Mouse (Mus musculus) large intestine, adult 2 months (tissue): ENCODE data around the gene Wdr49. TPM values are rescaled to one million over a fixed set of nuclear protein-coding genes. Genes with fewer than 3 reads are reported as not detected.
"Not testable (repeated sequence)": the region's sequence is repeated elsewhere in the genome, so short reads cannot be mapped to it uniquely, and the experiment has no call there.

Experiments used
- DNase-seq: peaks from one replicate; pipeline ENCODE4 v3.0.0-alpha.2; 2012; ENCODE audit warnings: low read depth, low spot score
- WGBS: fragments of 180-500 bp; shearing (Covaris S2); methylation state at CpG from one replicate; pipeline ENCODE4 v1.1.7; 2018; 5-methylcytosine and 5-hydroxymethylcytosine counted together
- polyA plus RNA-seq: library from polyadenylated mRNA; depleted of rRNA; stranded (reverse); fragments of >200 nt; gene quantifications from 2 replicates; pipeline ENCODE4 v1.2.3, GENCODE M21; 2012; rRNA removed

Gene Wdr49
- polyA plus RNA-seq, 1 experiment = not detected

DNA sequence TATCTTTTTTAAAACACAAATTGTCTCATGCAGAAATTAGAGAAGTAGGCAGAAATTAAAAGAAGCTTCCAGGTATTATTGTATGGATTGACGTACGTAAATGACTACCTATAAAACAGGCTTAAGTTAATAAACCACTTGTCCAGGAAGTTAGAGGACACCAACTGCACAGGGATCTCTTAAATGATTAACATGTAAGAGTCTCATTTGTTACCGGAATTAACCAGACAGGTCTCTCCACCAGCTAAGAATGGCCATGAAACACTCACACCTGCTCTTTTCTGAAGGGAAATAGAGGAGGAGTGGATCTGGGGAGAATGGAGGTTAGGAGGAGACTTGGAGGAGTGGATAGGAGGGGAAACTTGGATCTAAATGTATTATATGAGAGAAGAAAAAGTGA, 176.4 kb downstream of the Wdr49 start:
- peak; percentile 45 for DNase-seq
- 31% methylated on average over 3 of the region's 3 CpGs for WGBS

DNA sequence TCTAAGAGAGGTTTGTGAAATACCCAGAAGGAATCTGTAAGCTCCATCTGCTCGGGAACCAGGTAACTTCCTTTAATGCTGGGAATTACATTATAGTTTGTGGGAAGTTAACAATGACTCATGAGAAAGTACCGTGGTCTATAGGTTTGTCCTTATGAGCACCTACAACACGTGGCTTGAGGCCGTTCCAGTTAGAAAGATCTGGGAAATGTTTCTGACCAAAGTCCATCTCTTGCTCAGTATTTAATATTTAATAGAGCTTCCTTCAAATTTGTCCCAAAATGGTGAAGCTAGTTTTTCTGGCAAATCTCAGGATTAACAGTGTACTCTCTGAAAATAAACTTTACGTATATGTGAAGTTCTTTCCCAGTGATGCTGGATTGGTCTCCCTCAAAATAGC, 177.3 kb downstream of the Wdr49 start:
- WGBS = 45% methylated on average over 5 of the region's 5 CpGs
- no peak for DNase-seq

DNA sequence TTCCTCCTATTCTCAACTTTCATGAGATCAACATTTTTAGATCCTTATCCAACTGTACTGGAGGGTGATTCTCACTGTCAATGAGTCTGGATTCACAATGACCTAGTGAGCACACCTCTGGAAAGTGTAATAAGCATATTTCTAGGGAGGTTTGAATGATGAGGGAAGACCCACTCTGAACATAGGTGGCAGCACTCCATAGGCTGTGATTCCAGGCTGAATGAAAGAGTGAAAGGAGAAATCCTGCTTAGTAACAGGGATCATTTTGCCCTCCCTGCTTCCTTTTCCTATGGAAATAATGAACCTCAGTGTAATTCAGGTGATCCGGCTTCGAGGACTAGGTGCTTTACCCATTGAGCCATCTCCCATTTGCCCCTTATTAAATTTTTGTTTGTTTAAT, 180.9 kb downstream of the Wdr49 start:
- WGBS = 77% methylated on average over 2 of the region's 2 CpGs
- no peak for DNase-seq

DNA sequence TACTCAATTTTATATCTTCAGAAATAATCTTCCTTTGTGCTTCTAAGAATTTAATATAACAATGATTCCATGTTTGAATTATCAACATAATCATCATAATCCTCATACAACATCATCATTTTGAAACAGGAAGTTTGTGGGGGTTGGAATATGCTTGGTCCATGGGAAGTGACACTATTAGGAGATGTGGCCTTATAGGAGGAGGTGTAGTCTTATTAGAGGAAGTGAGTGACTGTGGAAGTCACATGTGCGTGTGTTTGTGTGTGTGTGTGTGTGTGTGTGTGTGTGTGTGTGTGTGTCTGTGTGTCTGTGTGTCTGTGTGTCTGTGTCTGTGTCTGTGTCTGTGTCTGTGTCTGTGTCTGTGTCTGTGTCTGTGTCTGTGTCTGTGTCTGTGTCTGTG, 182.5 kb downstream of the Wdr49 start:
- DNase-seq = not testable (repeated sequence)
- WGBS = 92% methylated on average over 1 of the region's 1 CpGs

DNA sequence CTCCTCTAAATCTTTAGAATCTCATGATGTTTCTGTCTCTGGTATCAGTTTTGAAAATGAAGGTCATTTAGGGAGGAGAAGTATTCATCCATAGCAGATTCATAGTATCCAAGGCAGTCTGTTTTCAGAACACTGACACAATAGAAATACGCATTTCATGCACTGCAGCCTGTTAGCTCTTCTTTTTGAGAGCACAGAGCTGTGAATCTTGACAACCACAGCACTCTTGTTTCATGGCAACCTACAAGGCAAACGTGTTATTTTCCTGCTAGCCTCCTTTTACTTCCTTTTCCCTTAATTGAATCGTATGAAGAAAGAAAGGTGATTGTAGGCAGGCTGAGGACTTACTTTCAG, 184.2 kb downstream of the Wdr49 start:
- DNase-seq = no peak
- 37% methylated on average over 3 of the region's 3 CpGs for WGBS

DNA sequence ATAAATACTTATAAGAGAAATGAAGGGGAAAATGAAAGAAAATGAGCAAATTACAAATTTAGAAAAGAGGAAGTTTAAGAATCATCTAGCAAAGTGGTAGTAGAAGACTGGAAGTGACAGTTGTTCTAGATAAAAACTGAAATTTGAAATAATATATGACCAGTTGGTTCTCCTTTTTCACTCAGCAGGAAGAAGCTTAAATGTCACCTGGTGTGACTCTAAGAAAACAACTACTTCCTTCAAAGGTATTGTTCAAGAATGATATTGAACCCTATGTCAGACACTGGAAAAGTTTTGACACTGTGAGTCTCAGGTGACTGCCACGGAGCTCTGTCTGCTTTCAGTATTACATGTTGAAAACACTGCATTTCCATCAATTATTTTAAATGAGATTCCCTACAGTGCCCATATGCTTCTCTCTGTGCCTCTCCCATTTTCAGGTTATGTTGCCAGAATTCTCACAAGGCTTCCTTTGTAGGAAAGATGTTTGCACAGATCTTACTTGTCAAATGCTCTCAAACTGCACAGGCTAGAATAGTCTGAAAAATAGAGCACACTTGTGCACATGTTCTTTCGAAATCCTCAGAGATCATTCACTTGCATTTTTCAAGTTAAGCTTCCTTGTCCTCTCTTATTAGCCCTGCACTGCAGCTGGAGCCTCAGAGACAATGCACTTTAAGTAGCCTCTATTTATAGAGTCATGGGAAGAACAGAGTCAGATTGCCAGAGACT, 184.8 kb downstream of the Wdr49 start:
- DNase-seq = no peak
- WGBS = 31% methylated on average over 2 of the region's 2 CpGs

DNA sequence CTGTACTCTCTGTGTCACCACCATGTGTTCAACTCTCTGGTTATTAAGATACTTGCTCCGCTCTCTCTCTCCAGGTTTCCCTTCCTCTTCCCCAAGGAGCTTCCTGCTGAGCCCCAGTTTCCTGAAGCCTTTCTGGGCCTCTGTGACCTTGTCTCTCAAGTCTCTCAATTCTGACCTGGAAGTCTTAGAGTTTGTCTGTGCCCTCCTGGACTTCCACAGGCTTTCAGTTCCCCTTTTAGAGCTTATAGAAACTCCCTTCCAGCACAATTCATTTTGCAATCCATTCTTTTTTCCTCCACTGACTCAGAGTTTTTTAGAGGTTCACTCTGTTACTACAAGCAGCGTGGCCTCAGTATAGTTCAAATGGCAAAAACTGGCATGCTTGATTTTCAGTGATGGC, 188.7 kb downstream of the Wdr49 start:
- no peak for DNase-seq
- WGBS = 84% methylated on average over 2 of the region's 2 CpGs

DNA sequence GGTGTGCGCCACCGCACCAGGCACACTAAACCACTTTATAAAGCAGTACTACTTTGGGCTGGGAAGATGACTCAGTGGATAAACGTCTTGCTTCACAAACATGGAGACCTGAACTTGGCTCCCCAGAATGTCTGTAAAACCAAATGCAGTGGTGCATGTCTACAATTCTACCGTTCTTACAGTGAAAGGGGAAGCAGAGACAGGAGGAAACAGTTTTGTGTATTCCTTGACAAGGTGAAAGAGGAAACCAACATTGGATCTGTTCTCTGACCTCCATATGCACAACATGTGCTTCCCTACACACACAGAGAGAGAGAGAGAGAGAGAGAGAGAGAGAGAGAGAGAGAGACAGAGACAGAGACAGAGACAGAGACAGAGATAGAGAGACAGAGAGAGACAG, 204.5 kb downstream of the Wdr49 start:
- WGBS = 65% methylated on average over 4 of the region's 4 CpGs

DNA sequence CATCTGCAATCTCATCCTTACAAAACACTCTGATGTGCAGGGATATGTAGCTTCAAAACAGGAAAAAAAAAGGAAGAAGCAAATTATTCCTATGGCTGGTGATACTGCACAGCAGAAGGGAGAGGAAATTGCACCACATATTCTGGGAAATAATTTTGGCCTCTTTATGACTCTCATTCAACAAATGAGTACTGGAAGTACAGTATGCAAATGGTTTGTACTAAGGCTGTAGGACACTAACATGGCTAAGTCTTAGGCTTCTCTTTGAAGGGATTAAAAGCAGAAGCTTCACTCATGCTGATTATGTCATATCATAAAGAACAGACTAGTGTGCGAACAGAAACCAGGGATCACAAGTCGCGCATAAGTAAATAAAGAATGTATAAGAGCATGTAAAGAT, 205.4 kb downstream of the Wdr49 start:
- 82% methylated on average over 3 of the region's 3 CpGs for WGBS
- DNase-seq = no peak

More for the DNA sequence above, 204.5 kb downstream of the Wdr49 start:
- no peak for DNase-seq

DNA sequence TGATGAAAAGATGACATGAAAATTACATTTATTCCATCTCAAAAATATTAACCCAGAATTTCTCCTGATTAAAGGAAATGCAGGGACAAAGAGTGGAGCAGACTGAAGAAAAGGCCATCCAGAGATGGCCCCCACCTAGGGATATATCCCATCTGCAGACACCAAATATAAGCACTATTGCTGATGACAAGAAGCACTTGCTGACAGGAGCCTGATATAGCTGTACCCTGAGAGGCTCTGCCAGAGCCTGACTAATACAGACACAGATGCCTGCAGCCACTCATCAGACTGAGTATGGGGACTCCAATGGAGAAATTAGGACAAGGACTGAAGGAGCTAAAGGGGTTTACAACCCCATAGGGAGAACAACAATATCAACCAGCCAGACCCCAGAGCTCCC, 206.8 kb downstream of the Wdr49 start:
- no peak for DNase-seq

DNA sequence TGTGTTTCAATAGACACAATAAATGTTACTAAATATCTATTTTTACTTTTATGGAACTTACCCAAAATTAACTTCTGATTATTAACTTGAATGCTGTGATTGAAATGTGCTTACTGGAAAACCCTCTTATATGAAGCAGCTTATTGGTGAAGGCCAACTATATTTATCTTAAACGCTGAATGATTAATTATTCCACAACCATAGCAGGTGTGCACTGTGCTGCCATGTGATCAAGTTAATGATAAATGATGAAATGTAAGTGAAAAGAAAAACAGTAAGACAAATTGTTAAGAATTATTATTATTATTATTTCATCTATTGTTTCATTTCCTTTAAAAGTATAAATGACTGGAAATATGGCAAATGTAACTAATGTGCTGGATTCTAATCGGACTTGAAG, 212.0 kb downstream of the Wdr49 start, which contains the start of gene Serpini2:
Gene Serpini2 (minus strand): TSS at position 101 of the 400 bp plus-strand sequence.
- 77% methylated on average over 2 of the region's 2 CpGs for WGBS

DNA sequence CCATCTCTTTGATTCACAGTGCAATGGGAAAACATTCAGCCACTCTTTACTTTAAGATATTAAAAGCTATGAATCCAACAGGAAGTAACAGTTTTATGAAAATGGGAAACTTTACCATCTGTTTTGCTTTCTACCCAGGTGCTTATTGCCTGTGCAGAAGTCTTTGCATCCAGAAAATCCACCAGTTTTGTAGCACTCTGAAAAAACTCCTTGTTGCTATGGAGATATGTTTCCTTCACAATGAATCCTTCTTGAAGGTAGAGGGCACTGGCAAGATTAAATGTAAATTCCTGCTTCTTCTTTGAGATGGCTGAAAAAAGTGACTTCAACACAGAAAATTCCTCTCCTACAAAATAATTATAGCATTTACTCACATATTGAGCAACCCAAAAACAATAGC, 222.6 kb downstream of the Wdr49 start:
- no peak for DNase-seq

More for the DNA sequence above, 212.0 kb downstream of the Wdr49 start, which contains the start of gene Serpini2:
- no peak for DNase-seq

Other genes starting within 250 kb of the Wdr49 start
- not detected in 2 replicates for gene Serpini2, start 212.1 kb downstream of the Wdr49 start, polyA plus RNA-seq
- gene Pdcd10, start 74.7 kb upstream of the Wdr49 start, polyA plus RNA-seq = 6.4 and 8.1 TPM in 2 replicates
- 0.72 and 0.91 TPM in 2 replicates for gene Serpini1, start 75.4 kb upstream of the Wdr49 start, polyA plus RNA-seq